Mouse (Mus musculus) left cerebral cortex, postnatal 25 days (tissue): ENCODE data around the gene Tbx15. TPM values are rescaled to one million over a fixed set of nuclear protein-coding genes. Genes with fewer than 3 reads are reported as not detected.

ENCODE experiments used
- DNase-seq, 2 experiments: peaks; one replicate each; pipeline ENCODE4 v3.0.0; 2022; ENCODE audit warnings: low spot score in 2 of 2, mixed read lengths in 1 of 2
- intact Hi-C: fragments of 180-260 bp; cut with DNase I; formaldehyde crosslinking; loops from one replicate; pipeline ENCODE4 v1.15.1; 2025
- total RNA-seq, 2 experiments: library from RNA; stranded (reverse); gene quantifications; 2 replicates each; pipeline ENCODE4 v1.2.3; 2021

Gene Tbx15
- total RNA-seq, 2 experiments from 2014 or later, result 1.1 to 1.3 TPM

- intact Hi-C loops, result no loop called here
- no peak for DNase-seq
Observed at GRCm38 (mm10) chr3:99247996-99248801, 8.0 kb downstream of the Tbx15 start.

GRCm38 (mm10) chr3:99248831-99249550 lies 8.8 kb downstream of the Tbx15 start:
- DNase-seq, result no peak
- intact Hi-C loops, result no loop called here

- intact Hi-C loops, result no loop called here
Observed at GRCm38 (mm10) chr3:99249551-99249870, 9.3 kb downstream of the Tbx15 start.

GRCm38 (mm10) chr3:99249906-99250305 lies 9.7 kb downstream of the Tbx15 start:
- DNase-seq, result no peak
- intact Hi-C loops, result loop anchor here (5.0 kb wide), 1 partner anchor 108 kb away; the partner anchor contains the start of gene Wars2

More at GRCm38 (mm10) chr3:99249551-99249870, 9.3 kb downstream of the Tbx15 start:
- DNase-seq, result no peak

GRCm38 (mm10) chr3:99251271-99252165 lies 11.3 kb downstream of the Tbx15 start:
- intact Hi-C loops, result loop anchor here (5.0 kb wide), 1 partner anchor 109 kb away; the partner anchor contains the start of gene Wars2
- DNase-seq, result no peak

- no peak for DNase-seq
- intact Hi-C loops, result loop anchor here (5.0 kb wide), 1 partner anchor 110 kb away; the partner anchor contains the start of gene Wars2
Observed at GRCm38 (mm10) chr3:99252461-99253091, 12.4 kb downstream of the Tbx15 start.

- DNase-seq, result no peak
- intact Hi-C loops, result loop anchor here (5.0 kb wide), 1 partner anchor 111 kb away; the partner anchor contains the start of gene Wars2
Observed at GRCm38 (mm10) chr3:99253092-99253488, 12.9 kb downstream of the Tbx15 start.

- DNase-seq, result no peak
- intact Hi-C loops, result loop anchor here (5.0 kb wide), 1 partner anchor 111 kb away; the partner anchor contains the start of gene Wars2
Observed at GRCm38 (mm10) chr3:99253497-99254451, 13.6 kb downstream of the Tbx15 start.

- intact Hi-C loops, result loop anchor here (5.0 kb wide), 1 partner anchor 112 kb away; the partner anchor contains the start of gene Wars2
- no peak for DNase-seq
Observed at GRCm38 (mm10) chr3:99254559-99255151, 14.5 kb downstream of the Tbx15 start.

GRCm38 (mm10) chr3:99255411-99256365 lies 15.5 kb downstream of the Tbx15 start:
- intact Hi-C loops, result loop anchor here (2.0 kb wide), 1 partner anchor 19 kb away; no protein-coding TSS in a partner anchor
- DNase-seq, result no peak

GRCm38 (mm10) chr3:99256366-99256750 lies 16.2 kb downstream of the Tbx15 start:
- intact Hi-C loops, result loop anchor here (2.0 kb wide), 1 partner anchor 20 kb away; no protein-coding TSS in a partner anchor
- DNase-seq, result no peak

- DNase-seq, result no peak
- intact Hi-C loops, result loop anchor here (2.0 kb wide), 1 partner anchor 20 kb away; no protein-coding TSS in a partner anchor
Observed at GRCm38 (mm10) chr3:99256766-99257165, 16.6 kb downstream of the Tbx15 start.

- intact Hi-C loops, result loop anchor here (2.0 kb wide), 1 partner anchor 21 kb away; no protein-coding TSS in a partner anchor
- DNase-seq, result no peak
Observed at GRCm38 (mm10) chr3:99257586-99258577, 17.7 kb downstream of the Tbx15 start.

- intact Hi-C loops, result no loop called here
- no peak for DNase-seq
Observed at GRCm38 (mm10) chr3:99259741-99260270, 19.6 kb downstream of the Tbx15 start.

GRCm38 (mm10) chr3:99260395-99260794 lies 20.2 kb downstream of the Tbx15 start:
- DNase-seq, result no peak
- intact Hi-C loops, result no loop called here
